Mouse (Mus musculus): Measurements from ENCODE around the gene Dlx4.

- no peak for TF ChIP-seq CTCF (IDR thresholded peaks at IDR 0.05)
- no peak for TF ChIP-seq EP300 (IDR thresholded peaks at IDR 0.05)
Observed at GRCm38 (mm10) chr11:95142258-95142657, 3.8 kb downstream of the Dlx4 start.

Measured in lung, postnatal 0 days (tissue).